Mouse (Mus musculus) heart, embryonic 11.5 days (tissue): ENCODE measurements around the gene Tinag. TPM values are rescaled to one million over a fixed set of nuclear protein-coding genes. Genes with fewer than 3 reads are reported as not detected.
A peak's percentile ranks its signal among the peaks of the same experiment; 100 is the strongest.

ENCODE experiments used
- ATAC-seq: fragments of 200-750 bp; cut with Nextera tagmentation; replicated peaks from 2 replicates; pipeline ENCODE4 v1.8.0; 2017; ENCODE audit warnings: moderate library complexity; ENCODE audit not compliant: insufficient number of reproducible peaks, low FRiP score, low TSS enrichment
- H3K27ac ChIP-seq: fragments of 300-500 bp; sonication (generic); 2 replicates; pipeline ENCODE4 v1.5.1; 2014; ENCODE audit warnings: mild to moderate bottlenecking, low read depth, low read length
- H3K27me3 ChIP-seq: fragments of 300-500 bp; sonication (generic); 2 replicates; pipeline ENCODE4 v1.6.1; 2014; ENCODE audit warnings: mild to moderate bottlenecking, low read length, mixed read lengths; ENCODE audit not compliant: control insufficient read depth, insufficient read depth
- H3K36me3 ChIP-seq: fragments of 300-500 bp; sonication (generic); 2 replicates; pipeline ENCODE4 v1.6.1; 2014; ENCODE audit warnings: mild to moderate bottlenecking, low read length, moderate library complexity, mixed read lengths; ENCODE audit not compliant: control insufficient read depth, insufficient read depth
- H3K4me1 ChIP-seq: fragments of 300-500 bp; sonication (generic); 2 replicates; pipeline ENCODE4 v1.6.1; 2014; ENCODE audit warnings: low read length; ENCODE audit not compliant: control insufficient read depth, insufficient read depth
- H3K4me2 ChIP-seq: fragments of 300-500 bp; sonication (generic); 2 replicates; pipeline ENCODE4 v1.6.1; 2014; ENCODE audit warnings: mild to moderate bottlenecking, moderate library complexity
- H3K4me3 ChIP-seq: fragments of 300-500 bp; sonication (generic); 2 replicates; pipeline ENCODE4 v1.5.1; 2014; ENCODE audit warnings: low read depth, low read length
- H3K9ac ChIP-seq: fragments of 300-500 bp; sonication (generic); 2 replicates; pipeline ENCODE4 v1.6.1; 2014; ENCODE audit warnings: mild to moderate bottlenecking, low read depth, low read length, moderate library complexity
- H3K9me3 ChIP-seq: fragments of 300-500 bp; sonication (generic); replicated peaks from 2 replicates; pipeline ENCODE4 v1.6.1; 2016; ENCODE audit warnings: low read length; ENCODE audit not compliant: control insufficient read depth
- WGBS: fragments of 180-500 bp; shearing (Covaris S2); extraction: QIAGEN DNeasy Blood & Tissue Kit; methylation state at CpG from one replicate; pipeline ENCODE4 v1.1.7; 2014; ENCODE audit not compliant: insufficient replicate concordance; 5-methylcytosine and 5-hydroxymethylcytosine counted together
- polyA plus RNA-seq: library from polyadenylated mRNA; unstranded; fragments of >200 nt; fragmentation: Nextera tagmentation; extraction: Ambion mirVana; gene quantifications from 2 replicates; pipeline ENCODE4 v1.2.1, GENCODE M21; 2014

The Tinag gene
- polyA plus RNA-seq, 1 experiment from 2014 or later, result not detected

DNA sequence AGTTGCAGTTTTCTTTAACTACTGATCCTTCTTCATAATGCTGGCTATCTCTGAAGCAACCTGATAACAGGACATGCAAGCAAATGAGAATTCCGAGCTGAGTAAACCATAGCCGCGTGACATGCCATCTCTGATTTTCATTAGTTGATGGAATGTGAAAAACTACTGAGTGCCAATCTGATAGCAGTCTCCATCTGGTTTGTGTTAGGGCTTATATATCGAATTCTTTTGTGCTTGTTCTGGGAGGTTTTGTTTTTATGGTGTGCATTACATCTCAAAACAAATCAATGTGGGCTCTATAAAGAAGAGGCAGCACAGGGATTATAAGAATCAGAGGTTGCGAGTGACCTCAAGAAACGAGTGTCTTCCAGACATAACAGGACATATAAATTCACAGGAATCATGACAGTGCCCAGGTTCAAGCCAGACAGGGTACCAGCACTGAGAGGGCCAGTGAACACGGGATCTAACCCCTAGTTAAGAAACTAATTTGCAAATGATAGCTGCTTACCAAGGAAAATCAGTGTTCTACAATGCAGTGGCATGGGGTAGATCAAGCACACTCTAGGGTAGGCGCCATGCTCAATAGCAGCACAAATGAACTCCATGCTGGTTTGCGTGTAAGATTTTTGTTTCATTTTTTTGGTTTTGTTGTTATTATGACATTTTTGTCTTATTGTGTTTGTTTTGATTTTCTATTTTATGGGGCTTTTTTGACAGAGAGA lies 13.0 kb downstream of the Tinag start:
- WGBS, result 55% methylated on average over 9 of the region's 9 CpGs
- Histone ChIP-seq H3K4me2 (no peak overlapping the region), H3K9me3 (no peaks in the 10 kb centered on the region), H3K9ac (no peak overlapping the region), H3K36me3 (no peaks in the 10 kb centered on the region), H3K27me3 (no peaks in the 10 kb centered on the region), H3K4me1 (no peaks in the 10 kb centered on the region), H3K27ac (no peak overlapping the region), H3K4me3 (no peak overlapping the region)
- ATAC-seq, result no peak

DNA sequence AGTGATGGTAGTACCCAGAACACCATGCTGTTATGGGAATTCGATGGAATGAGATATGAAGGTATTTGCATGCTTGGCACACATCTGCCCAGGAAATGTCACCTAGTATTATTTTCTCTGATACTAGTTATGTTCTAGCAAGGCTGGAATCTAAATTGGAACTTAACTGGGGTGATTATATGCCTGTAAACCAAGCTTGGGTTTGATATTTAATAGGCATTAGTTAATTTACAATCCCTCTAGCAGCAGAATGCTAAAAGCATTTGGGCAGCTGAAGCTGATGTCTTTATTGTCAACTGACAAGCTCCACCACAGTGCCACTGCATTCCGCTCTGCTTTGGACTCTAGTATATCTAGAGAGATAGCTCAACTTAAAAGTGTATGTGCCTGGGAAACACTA lies 20.3 kb downstream of the Tinag start:
- Histone ChIP-seq H3K4me3 (no peak overlapping the region), H3K4me2 (no peak overlapping the region), H3K9ac (no peak overlapping the region), H3K27ac (no peak overlapping the region), H3K27me3 (no peaks in the 10 kb centered on the region), H3K36me3 (no peaks in the 10 kb centered on the region), H3K9me3 (no peaks in the 10 kb centered on the region), H3K4me1 (no peaks in the 10 kb centered on the region)
- WGBS, result 63% methylated on average over 2 of the region's 2 CpGs
- no peak for ATAC-seq

DNA sequence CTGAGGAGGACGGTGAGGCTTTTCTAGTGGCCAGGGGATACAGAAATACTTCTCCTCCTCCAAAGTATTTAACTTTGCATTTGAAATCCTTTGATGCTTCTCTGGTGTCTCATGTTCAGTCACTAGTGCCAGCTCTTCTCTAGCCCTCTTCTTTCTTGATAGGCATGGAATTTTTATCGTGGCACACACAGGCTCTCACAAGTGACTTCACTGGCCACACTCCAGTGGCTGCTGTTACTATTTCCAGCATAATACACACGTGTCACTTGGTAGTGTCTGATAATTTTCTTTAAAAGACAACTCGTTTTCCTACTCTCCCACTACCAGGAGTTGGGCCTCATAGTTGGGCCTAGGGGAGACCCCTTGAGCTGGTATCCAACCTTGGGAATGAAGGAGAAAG lies 26.7 kb downstream of the Tinag start:
- no peak for ATAC-seq
- H3K4me3 ChIP-seq, result no peak overlapping the region
- H3K9ac ChIP-seq, result no peak overlapping the region
- H3K9me3 ChIP-seq, result no peaks in the 10 kb centered on the region
- H3K4me2 ChIP-seq, result no peak overlapping the region
- WGBS, result 43% methylated on average over 4 of the region's 4 CpGs
- no peaks in the 10 kb centered on the region for H3K27me3 ChIP-seq
- 0 out of 2 replicates have a peak overlapping the region, but pooled peaks have one; percentile 1 for H3K27ac ChIP-seq
- no peaks in the 10 kb centered on the region for H3K36me3 ChIP-seq
- 0 out of 2 replicates have a peak, but pooled peaks cover 2% of the 10 kb centered on the region for H3K4me1 ChIP-seq

DNA sequence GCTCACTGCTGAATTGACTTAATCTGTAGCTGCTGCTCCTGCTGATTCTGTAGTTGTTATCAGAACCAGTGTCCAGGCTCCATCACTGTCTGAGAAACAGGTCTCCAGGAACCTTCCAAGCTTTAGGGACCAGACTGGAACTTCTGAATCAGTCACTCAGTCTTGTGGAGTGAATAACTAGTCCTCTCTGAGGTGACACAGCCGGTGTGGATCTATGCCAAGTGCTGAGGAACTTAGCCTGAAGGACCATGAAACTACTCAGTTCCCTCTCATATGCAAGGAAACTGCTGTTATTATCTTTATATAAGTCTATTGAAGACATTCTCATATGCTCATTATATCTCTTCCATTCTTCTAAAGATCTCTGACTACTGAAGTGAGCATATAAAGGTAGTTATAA lies 49.6 kb downstream of the Tinag start:
- Histone ChIP-seq H3K27ac (no peak overlapping the region), H3K4me1 (no peaks in the 10 kb centered on the region), H3K9me3 (no peaks in the 10 kb centered on the region), H3K9ac (no peak overlapping the region), H3K36me3 (no peaks in the 10 kb centered on the region), H3K4me2 (no peak overlapping the region), H3K4me3 (no peak overlapping the region), H3K27me3 (no peaks in the 10 kb centered on the region)
- ATAC-seq, result no peak
- WGBS, result 85% methylated on average over 1 of the region's 1 CpGs

DNA sequence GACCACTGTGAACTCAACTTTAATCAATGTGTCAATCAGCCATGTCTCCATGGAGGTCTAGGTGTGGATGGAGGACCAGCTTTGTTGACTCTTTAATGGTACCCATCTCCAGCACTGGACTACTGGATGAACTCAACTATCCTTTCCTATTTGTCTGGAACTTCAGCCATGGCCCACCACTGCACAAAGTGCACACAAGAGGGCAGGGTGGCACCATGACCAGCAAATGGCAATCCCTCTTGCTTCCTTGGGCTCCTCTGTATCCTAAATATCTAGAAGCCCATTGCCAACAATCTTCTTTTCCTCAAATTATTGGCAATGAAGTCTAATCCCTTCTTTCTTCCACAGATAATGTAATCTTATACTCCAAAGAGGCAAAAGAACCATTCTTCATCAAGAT lies 55.6 kb downstream of the Tinag start:
- no peak for ATAC-seq
- Histone ChIP-seq H3K9me3 (no peaks in the 10 kb centered on the region), H3K4me2 (no peak overlapping the region), H3K36me3 (no peaks in the 10 kb centered on the region), H3K4me1 (no peaks in the 10 kb centered on the region), H3K4me3 (no peak overlapping the region), H3K27ac (no peak overlapping the region), H3K27me3 (no peaks in the 10 kb centered on the region), H3K9ac (no peak overlapping the region)

DNA sequence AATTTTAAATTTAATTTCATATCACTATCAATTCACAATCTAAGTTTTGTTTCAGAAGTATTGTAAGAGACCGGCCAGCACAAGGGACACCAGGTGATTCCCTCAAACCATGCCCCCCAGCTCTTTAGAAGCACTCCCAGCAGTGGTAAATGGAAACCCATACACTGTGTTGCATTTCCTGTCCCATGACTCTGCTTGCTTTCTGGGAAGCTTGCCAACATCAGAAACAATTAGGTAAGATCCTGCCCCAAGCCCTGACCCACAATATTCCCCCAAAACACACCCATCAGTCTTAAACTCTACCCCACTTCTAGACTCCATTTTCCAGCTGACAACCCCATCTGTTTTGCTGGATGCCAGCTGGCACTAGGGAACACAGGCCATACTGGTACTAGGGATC lies 110.8 kb downstream of the Tinag start:
- Histone ChIP-seq H3K9ac (no peak overlapping the region), H3K27ac (no peak overlapping the region), H3K4me1 (no peaks in the 10 kb centered on the region), H3K9me3 (no peaks in the 10 kb centered on the region), H3K27me3 (no peaks in the 10 kb centered on the region), H3K36me3 (no peaks in the 10 kb centered on the region), H3K4me3 (no peak overlapping the region), H3K4me2 (no peak overlapping the region)
- no peak for ATAC-seq
- whole genome bisulfite sequencing, result 77% methylated on average over 1 of the region's 1 CpGs

DNA sequence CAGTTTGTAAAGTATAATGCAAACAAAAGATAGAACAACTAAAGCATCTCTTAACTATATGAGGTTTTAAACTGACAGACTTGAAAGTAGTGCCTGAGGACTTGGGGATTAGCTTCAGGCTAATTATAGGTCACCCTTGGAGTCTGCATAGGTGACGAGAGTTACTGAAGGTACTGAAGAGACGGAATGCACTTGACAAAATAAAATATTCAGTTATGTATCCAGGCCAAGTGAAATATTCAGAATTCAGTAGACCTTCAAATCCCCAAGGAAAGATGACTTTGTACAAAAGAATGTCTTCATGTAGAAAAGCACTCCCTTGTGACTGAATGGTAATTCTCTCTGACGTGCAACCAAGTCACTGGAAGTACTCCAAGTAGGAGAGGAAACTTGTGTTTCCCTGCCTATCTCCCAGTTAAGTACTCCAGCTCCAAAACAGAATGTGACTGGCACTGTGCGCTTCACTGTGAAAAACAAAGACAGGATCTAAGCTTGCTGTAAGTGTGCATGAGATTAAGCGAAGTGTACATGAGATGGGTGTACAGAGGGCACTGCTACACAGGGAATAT lies 130.4 kb downstream of the Tinag start:
- Histone ChIP-seq H3K4me3 (no peak overlapping the region), H3K4me1 (no peaks in the 10 kb centered on the region), H3K27me3 (no peaks in the 10 kb centered on the region), H3K27ac (no peak overlapping the region), H3K9ac (no peak overlapping the region), H3K36me3 (no peaks in the 10 kb centered on the region), H3K4me2 (no peak overlapping the region), H3K9me3 (no peaks in the 10 kb centered on the region)
- no peak for ATAC-seq
- WGBS, result 53% methylated on average over 5 of the region's 5 CpGs
